Mouse (Mus musculus): ENCODE measurements around the gene Traf2. TPM values are rescaled to one million over a fixed set of nuclear protein-coding genes. Genes with fewer than 3 reads are reported as not detected.

Traf2 gene
- 17.3 and 19.2 TPM in 2 replicates for polyA plus RNA-seq (2014; fragmentation: Nextera tagmentation; extraction: Ambion mirVana)

GRCm38 (mm10) chr2:25546811-25547491 lies at the start of gene Traf2:
Traf2 (minus strand) TSS chr2:25546940.
- ATAC-seq (ENCODE audit: low FRiP score, low TSS enrichment) (peak; percentile 99), DNase-seq (peak; percentile 98)
- Histone ChIP-seq H3K4me2 (ENCODE audit: low read length) (peak within 1 kb of the TSS; percentile 78), H3K27me3 (ENCODE audit: control insufficient read depth, insufficient read depth, low read length) (no peaks in the 10 kb centered on the region), H3K9ac (replicated peaks; ENCODE audit: low read length) (peak within 1 kb of the TSS; percentile 60), H3K9me3 (ENCODE audit: control insufficient read depth, low read length) (no peaks in the 10 kb centered on the region), H3K27ac (replicated peaks; ENCODE audit: low read depth, low read length) (no peak within 1 kb of the TSS), H3K4me1 (ENCODE audit: control insufficient read depth, insufficient read depth, low read length) (peaks cover 6% of the 10 kb centered on the region), H3K4me3 (replicated peaks; ENCODE audit: low read depth, low read length) (peak within 1 kb of the TSS; percentile 61), H3K36me3 (ENCODE audit: control insufficient read depth, insufficient read depth, low read length) (no peaks in the 10 kb centered on the region)
- WGBS: 3% methylated on average over 48 of the region's 48 CpGs

GRCm38 (mm10) chr2:25591863-25592262 lies 45.1 kb upstream of the Traf2 start:
- 91% methylated on average over 2 of the region's 2 CpGs for WGBS
- H3K9ac ChIP-seq (replicated peaks; ENCODE audit: low read length): no peak overlapping the region
- peak; percentile 10 for DNase-seq
- H3K4me1 ChIP-seq (ENCODE audit: control insufficient read depth, insufficient read depth, low read length): no peaks in the 10 kb centered on the region
- H3K36me3 ChIP-seq (ENCODE audit: control insufficient read depth, insufficient read depth, low read length): peaks cover 89% of the 10 kb centered on the region
- no peaks in the 10 kb centered on the region for H3K9me3 ChIP-seq (ENCODE audit: control insufficient read depth, low read length)
- no peak overlapping the region for H3K4me3 ChIP-seq (replicated peaks; ENCODE audit: low read depth, low read length)
- H3K4me2 ChIP-seq (ENCODE audit: low read length): no peak overlapping the region
- H3K27ac ChIP-seq (replicated peaks; ENCODE audit: low read depth, low read length): no peak overlapping the region
- ATAC-seq (ENCODE audit: low FRiP score, low TSS enrichment): no peak
- no peaks in the 10 kb centered on the region for H3K27me3 ChIP-seq (ENCODE audit: control insufficient read depth, insufficient read depth, low read length)

GRCm38 (mm10) chr2:25588227-25588907 lies 41.6 kb upstream of the Traf2 start:
- no peak overlapping the region for H3K27ac ChIP-seq (replicated peaks; ENCODE audit: low read depth, low read length)
- DNase-seq (no peak), ATAC-seq (ENCODE audit: low FRiP score, low TSS enrichment) (no peak)
- H3K36me3 ChIP-seq (ENCODE audit: control insufficient read depth, insufficient read depth, low read length): peaks cover 92% of the 10 kb centered on the region
- H3K9me3 ChIP-seq (ENCODE audit: control insufficient read depth, low read length): no peaks in the 10 kb centered on the region
- H3K4me2 ChIP-seq (ENCODE audit: low read length): no peak overlapping the region
- H3K4me3 ChIP-seq (replicated peaks; ENCODE audit: low read depth, low read length): no peak overlapping the region
- no peaks in the 10 kb centered on the region for H3K27me3 ChIP-seq (ENCODE audit: control insufficient read depth, insufficient read depth, low read length)
- H3K9ac ChIP-seq (replicated peaks; ENCODE audit: low read length): no peak overlapping the region
- 97% methylated on average over 8 of the region's 8 CpGs for WGBS
- H3K4me1 ChIP-seq (ENCODE audit: control insufficient read depth, insufficient read depth, low read length): no peaks in the 10 kb centered on the region

- Histone ChIP-seq H3K27me3 (ENCODE audit: control insufficient read depth, insufficient read depth, low read length) (no peaks in the 10 kb centered on the region), H3K9ac (replicated peaks; ENCODE audit: low read length) (no peak overlapping the region), H3K4me3 (replicated peaks; ENCODE audit: low read depth, low read length) (no peak overlapping the region), H3K4me1 (ENCODE audit: control insufficient read depth, insufficient read depth, low read length) (peaks cover 5% of the 10 kb centered on the region; the same call in 1 of the 2 replicates), H3K36me3 (ENCODE audit: control insufficient read depth, insufficient read depth, low read length) (peaks cover 88% of the 10 kb centered on the region), H3K4me2 (ENCODE audit: low read length) (no peak overlapping the region), H3K9me3 (ENCODE audit: control insufficient read depth, low read length) (no peaks in the 10 kb centered on the region), H3K27ac (replicated peaks; ENCODE audit: low read depth, low read length) (no peak overlapping the region)
- DNase-seq (no peak), ATAC-seq (ENCODE audit: low FRiP score, low TSS enrichment) (no peak)
- WGBS: 87% methylated on average over 8 of the region's 8 CpGs
Observed at GRCm38 (mm10) chr2:25587290-25587689, 40.5 kb upstream of the Traf2 start.

GRCm38 (mm10) chr2:25585601-25586000 lies 38.9 kb upstream of the Traf2 start:
- Histone ChIP-seq H3K36me3 (ENCODE audit: control insufficient read depth, insufficient read depth, low read length) (peaks cover 72% of the 10 kb centered on the region), H3K4me3 (replicated peaks; ENCODE audit: low read depth, low read length) (no peak overlapping the region), H3K4me2 (ENCODE audit: low read length) (no peak overlapping the region), H3K9me3 (ENCODE audit: control insufficient read depth, low read length) (no peaks in the 10 kb centered on the region), H3K27ac (replicated peaks; ENCODE audit: low read depth, low read length) (no peak overlapping the region), H3K9ac (replicated peaks; ENCODE audit: low read length) (no peak overlapping the region), H3K27me3 (ENCODE audit: control insufficient read depth, insufficient read depth, low read length) (peaks cover 4% of the 10 kb centered on the region), H3K4me1 (ENCODE audit: control insufficient read depth, insufficient read depth, low read length) (peaks cover 17% of the 10 kb centered on the region; the same call in 1 of the 2 replicates)
- WGBS: 97% methylated on average over 3 of the region's 3 CpGs
- ATAC-seq (ENCODE audit: low FRiP score, low TSS enrichment) (no peak), DNase-seq (no peak)

GRCm38 (mm10) chr2:25584856-25585255 lies 38.1 kb upstream of the Traf2 start:
- Histone ChIP-seq H3K36me3 (ENCODE audit: control insufficient read depth, insufficient read depth, low read length) (peaks cover 64% of the 10 kb centered on the region), H3K4me3 (replicated peaks; ENCODE audit: low read depth, low read length) (no peak overlapping the region), H3K9ac (replicated peaks; ENCODE audit: low read length) (no peak overlapping the region), H3K4me1 (ENCODE audit: control insufficient read depth, insufficient read depth, low read length) (peaks cover 21% of the 10 kb centered on the region), H3K27me3 (ENCODE audit: control insufficient read depth, insufficient read depth, low read length) (peaks cover 12% of the 10 kb centered on the region), H3K27ac (replicated peaks; ENCODE audit: low read depth, low read length) (no peak overlapping the region), H3K4me2 (ENCODE audit: low read length) (no peak overlapping the region), H3K9me3 (ENCODE audit: control insufficient read depth, low read length) (no peaks in the 10 kb centered on the region)
- DNase-seq: no peak
- ATAC-seq (ENCODE audit: low FRiP score, low TSS enrichment): no peak
- 91% methylated on average over 4 of the region's 4 CpGs for WGBS

GRCm38 (mm10) chr2:25584152-25584551 lies 37.4 kb upstream of the Traf2 start:
- H3K36me3 ChIP-seq (ENCODE audit: control insufficient read depth, insufficient read depth, low read length): peaks cover 60% of the 10 kb centered on the region
- H3K27me3 ChIP-seq (ENCODE audit: control insufficient read depth, insufficient read depth, low read length): peaks cover 19% of the 10 kb centered on the region
- 94% methylated on average over 3 of the region's 3 CpGs for WGBS
- H3K4me3 ChIP-seq (replicated peaks; ENCODE audit: low read depth, low read length): no peak overlapping the region
- ATAC-seq (ENCODE audit: low FRiP score, low TSS enrichment) (no peak), DNase-seq (no peak)
- no peak overlapping the region for H3K4me2 ChIP-seq (ENCODE audit: low read length)
- peaks cover 23% of the 10 kb centered on the region for H3K4me1 ChIP-seq (ENCODE audit: control insufficient read depth, insufficient read depth, low read length)
- no peak overlapping the region for H3K27ac ChIP-seq (replicated peaks; ENCODE audit: low read depth, low read length)
- H3K9ac ChIP-seq (replicated peaks; ENCODE audit: low read length): no peak overlapping the region
- no peaks in the 10 kb centered on the region for H3K9me3 ChIP-seq (ENCODE audit: control insufficient read depth, low read length)

- Histone ChIP-seq H3K27me3 (ENCODE audit: control insufficient read depth, insufficient read depth, low read length) (peaks cover 25% of the 10 kb centered on the region), H3K9ac (replicated peaks; ENCODE audit: low read length) (no peak overlapping the region), H3K4me2 (ENCODE audit: low read length) (no peak overlapping the region), H3K36me3 (ENCODE audit: control insufficient read depth, insufficient read depth, low read length) (peaks cover 56% of the 10 kb centered on the region), H3K4me3 (replicated peaks; ENCODE audit: low read depth, low read length) (no peak overlapping the region), H3K27ac (replicated peaks; ENCODE audit: low read depth, low read length) (no peak overlapping the region), H3K4me1 (ENCODE audit: control insufficient read depth, insufficient read depth, low read length) (peaks cover 23% of the 10 kb centered on the region), H3K9me3 (ENCODE audit: control insufficient read depth, low read length) (no peaks in the 10 kb centered on the region)
- 79% methylated on average over 4 of the region's 4 CpGs for WGBS
- DNase-seq (no peak), ATAC-seq (ENCODE audit: low FRiP score, low TSS enrichment) (no peak)
Observed at GRCm38 (mm10) chr2:25583571-25583970, 36.8 kb upstream of the Traf2 start.

GRCm38 (mm10) chr2:25583120-25583481 lies 36.4 kb upstream of the Traf2 start:
- 76% methylated on average over 6 of the region's 6 CpGs for WGBS
- Histone ChIP-seq H3K4me2 (ENCODE audit: low read length) (no peak overlapping the region), H3K9me3 (ENCODE audit: control insufficient read depth, low read length) (no peaks in the 10 kb centered on the region), H3K4me1 (ENCODE audit: control insufficient read depth, insufficient read depth, low read length) (peaks cover 23% of the 10 kb centered on the region), H3K27me3 (ENCODE audit: control insufficient read depth, insufficient read depth, low read length) (peaks cover 29% of the 10 kb centered on the region), H3K9ac (replicated peaks; ENCODE audit: low read length) (no peak overlapping the region), H3K4me3 (replicated peaks; ENCODE audit: low read depth, low read length) (no peak overlapping the region), H3K27ac (replicated peaks; ENCODE audit: low read depth, low read length) (0 out of 2 replicates have a peak overlapping the region, but pooled peaks have one; percentile 13), H3K36me3 (ENCODE audit: control insufficient read depth, insufficient read depth, low read length) (peaks cover 51% of the 10 kb centered on the region)
- DNase-seq (no peak), ATAC-seq (ENCODE audit: low FRiP score, low TSS enrichment) (no peak)
